Mouse (Mus musculus): ENCODE results near the gene Trpc4ap. TPM values are rescaled to one million over a fixed set of nuclear protein-coding genes. Genes with fewer than 3 reads are reported as not detected.
A peak's percentile ranks its signal among the peaks of the same experiment; 100 is the strongest.

Gene Trpc4ap
- total and polyA plus RNA-seq, 3 experiments, result 60.4 to 187 (median 161) TPM

GRCm38 (mm10) chr2:155629231-155629661, 62.9 kb downstream of the Trpc4ap start (continued):
- TF ChIP-seq MXI1 (IDR thresholded peaks at IDR 0.05; ENCODE audit: low read depth, low read length) (no peak), JUND (IDR thresholded peaks at IDR 0.05; ENCODE audit: low read depth, low read length) (no peak), CTCF (IDR thresholded peaks at IDR 0.05 in 2 of 3, conservative IDR thresholded peaks at IDR 0.05 in 1 of 3; ENCODE audit: control insufficient read depth in 1 of 3, insufficient read depth in 1 of 3, low read depth in 2 of 3, low read length in 3 of 3, poor library complexity in 1 of 3, severe bottlenecking in 1 of 3) (no peak), GABPA (IDR thresholded peaks at IDR 0.05; ENCODE audit: low read depth, low read length) (no peak), TAL1 (IDR thresholded peaks at IDR 0.05; ENCODE audit: low read length) (no peak), ETS1 (IDR thresholded peaks at IDR 0.05; ENCODE audit: low read depth, low read length) (no peak), ZMIZ1 (IDR thresholded peaks at IDR 0.05; ENCODE audit: low read depth, low read length) (no peak), ZC3H11A (IDR thresholded peaks at IDR 0.05; ENCODE audit: low read depth, low read length) (no peak), USF1 (IDR thresholded peaks at IDR 0.05; ENCODE audit: low read depth, low read length) (no peak), MAFK (IDR thresholded peaks at IDR 0.05; ENCODE audit: borderline replicate concordance, low read depth, low read length) (no peak), TCF12 (IDR thresholded peaks at IDR 0.05; ENCODE audit: low read depth, low read length) (no peak), MYC (IDR thresholded peaks at IDR 0.05; ENCODE audit: low read depth, low read length) (no peak), MAX (IDR thresholded peaks at IDR 0.05; ENCODE audit: low read length) (peak; percentile 68), SMC3 (IDR thresholded peaks at IDR 0.05; ENCODE audit: low read depth, low read length) (no peak), NRF1 (IDR thresholded peaks at IDR 0.05; ENCODE audit: insufficient read depth, low read depth, low read length, poor library complexity, severe bottlenecking) (peak; percentile 5; the same call in 1 of the 2 replicates), ZNF384 (IDR thresholded peaks at IDR 0.05; ENCODE audit: low read depth, low read length) (no peak), MAZ (IDR thresholded peaks at IDR 0.05; ENCODE audit: low read depth, low read length) (no peak), POLR2A (IDR thresholded peaks at IDR 0.05; ENCODE audit: control insufficient read depth in 1 of 2, insufficient read depth in 1 of 2, low read depth in 1 of 2, low read length in 2 of 2, poor library complexity in 1 of 2) (peak; percentile 56 to 57; a peak in 3 of 4 replicates)

- Histone ChIP-seq H3K4me1 (ENCODE audit: control insufficient read depth in 1 of 2, insufficient read depth in 2 of 2, low read length in 2 of 2) (peaks cover 0 to 8% of the 10 kb centered on the region in 2 experiments; a peak in 2 of 4 replicates), H3K4me3 (ENCODE audit: control insufficient read depth in 1 of 2, insufficient read depth in 1 of 2, low read depth in 2 of 2, low read length in 2 of 2) (no peak overlapping the region), H3K9ac (ENCODE audit: control insufficient read depth, low read depth, low read length, poor library complexity, severe bottlenecking) (no peak overlapping the region), H3K9me3 (replicated peaks; ENCODE audit: insufficient read depth, low read length) (no peaks in the 10 kb centered on the region), H3K27ac (ENCODE audit: control insufficient read depth, low read depth, low read length) (no peak overlapping the region), H3K79me2 (ENCODE audit: control insufficient read depth, insufficient read depth, low read length, poor library complexity) (no peaks in the 10 kb centered on the region; the same call in 1 of the 2 replicates), H3K27me3 (ENCODE audit: control insufficient read depth in 1 of 2, insufficient read depth in 2 of 2, low read length in 2 of 2) (no peaks in the 10 kb centered on the region), H3K36me3 (ENCODE audit: control insufficient read depth in 1 of 2, insufficient read depth in 2 of 2, low read length in 2 of 2) (peaks cover 0 to 6% of the 10 kb centered on the region in 2 experiments; a peak in 2 of 4 replicates)
- no peak for TF ChIP-seq SIN3A (IDR thresholded peaks at IDR 0.05; ENCODE audit: low read length)
- no peak for TF ChIP-seq MAX (IDR thresholded peaks at IDR 0.05; ENCODE audit: low read length)
- no peak for TF ChIP-seq TCF12 (IDR thresholded peaks at IDR 0.05; ENCODE audit: low read depth, low read length)
- TF ChIP-seq MYC (IDR thresholded peaks at IDR 0.05; ENCODE audit: low read depth, low read length), result no peak
- TF ChIP-seq BHLHE40 (IDR thresholded peaks at IDR 0.05; ENCODE audit: borderline replicate concordance, low read depth, low read length), result no peak
- TF ChIP-seq CHD1 (IDR thresholded peaks at IDR 0.05; ENCODE audit: low read depth, low read length), result no peak
- TF ChIP-seq USF1 (IDR thresholded peaks at IDR 0.05; ENCODE audit: low read depth, low read length), result no peak
- TF ChIP-seq HCFC1 (IDR thresholded peaks at IDR 0.05; ENCODE audit: low read depth, low read length), result no peak
- TF ChIP-seq MYB (IDR thresholded peaks at IDR 0.05; ENCODE audit: low read depth, low read length), result no peak
- no peak for TF ChIP-seq ZKSCAN1 (IDR thresholded peaks at IDR 0.05; ENCODE audit: low read depth, low read length)
- no peak for TF ChIP-seq NELFE (IDR thresholded peaks at IDR 0.05; ENCODE audit: low read depth, low read length)
- TF ChIP-seq USF2 (IDR thresholded peaks at IDR 0.05; ENCODE audit: borderline replicate concordance in 1 of 2, insufficient read depth in 1 of 2, low read depth in 1 of 2, low read length in 2 of 2), result no peak
- TF ChIP-seq ZC3H11A (IDR thresholded peaks at IDR 0.05; ENCODE audit: low read depth, low read length), result no peak
- TF ChIP-seq SMC3 (IDR thresholded peaks at IDR 0.05; ENCODE audit: low read depth, low read length), result no peak
- TF ChIP-seq MXI1 (IDR thresholded peaks at IDR 0.05; ENCODE audit: low read depth, low read length), result no peak
- TF ChIP-seq GABPA (IDR thresholded peaks at IDR 0.05; ENCODE audit: low read depth, low read length), result no peak
- TF ChIP-seq ZNF384 (IDR thresholded peaks at IDR 0.05; ENCODE audit: low read depth, low read length), result no peak
- TF ChIP-seq POLR2AphosphoS5 (IDR thresholded peaks at IDR 0.05; ENCODE audit: borderline replicate concordance, low read depth, low read length), result no peak
- no peak for TF ChIP-seq MAZ (IDR thresholded peaks at IDR 0.05; ENCODE audit: low read depth, low read length)
- TF ChIP-seq MAFK (IDR thresholded peaks at IDR 0.05; ENCODE audit: borderline replicate concordance, low read depth, low read length), result no peak
- DNase-seq (ENCODE audit: low read depth, low spot score), result no peak
These were observed 63.7 kb downstream of the Trpc4ap start for GRCm38 (mm10) chr2:155628519-155628918.
